Comparison of ENCODE assay signal across 24 mouse cellular contexts in genomic region chr12:43265016-43265415, GRCm38 (mm10).
DNase-seq lines count a peak whose midpoint lies in the region; ATAC-seq and TF ChIP-seq lines count a peak whose summit lies in the region.
"Had no signal": no experiment of that assay in that cellular context is flagged by ENCODE, and none has a peak within 500 bp of the region (broad histone marks: within the 10 kb centered on the region; RNA-seq: fewer than 3 reads in every experiment).

No protein-coding gene starts in this region.

- H3K9me3 ChIP-seq in embryonic facial prominence, embryonic 14.5 days (ENCODE audit: control insufficient read depth, low read length): no peaks in the 10 kb centered on the region
- H3K9me3 ChIP-seq in embryonic facial prominence, embryonic 10.5 days: no peaks in the 10 kb centered on the region
- no peaks in the 10 kb centered on the region for H3K9me3 ChIP-seq in midbrain, embryonic 12.5 days
- no peaks in the 10 kb centered on the region for H3K9me3 ChIP-seq in midbrain, embryonic 10.5 days (replicated peaks)
- H3K9me3 ChIP-seq in heart, embryonic 12.5 days (replicated peaks): no peaks in the 10 kb centered on the region
- H3K9me3 ChIP-seq: embryonic facial prominence, embryonic 13.5 days; forebrain, embryonic 10.5 days; forebrain, embryonic 13.5 days; heart, embryonic 10.5 days; hindbrain, embryonic 12.5 days had no signal

- ATAC-seq in embryonic facial prominence, embryonic 14.5 days (ENCODE audit: low read depth): peak; percentile 65; the same call in 1 of the 2 replicates
- peak; percentile 60; the same call in 1 of the 2 replicates for ATAC-seq in midbrain, embryonic 12.5 days (ENCODE audit: low FRiP score, low read depth)
- ATAC-seq in heart, embryonic 12.5 days (ENCODE audit: insufficient number of reproducible peaks, low FRiP score): no peak
- ATAC-seq: activated CD4-positive, CD25-positive, alpha-beta regulatory T cell, adult 4 months; forebrain, embryonic 13.5 days; forebrain, embryonic 16.5 days; hindbrain, embryonic 16.5 days had no signal

- no peak overlapping the region for H3K4me2 ChIP-seq in embryonic facial prominence, embryonic 14.5 days (ENCODE audit: low read depth, low read length)
- no peak overlapping the region for H3K4me2 ChIP-seq in midbrain, embryonic 12.5 days (replicated peaks)
- no peak overlapping the region for H3K4me2 ChIP-seq in heart, embryonic 12.5 days
- H3K4me2 ChIP-seq: embryonic facial prominence, embryonic 13.5 days; forebrain, embryonic 13.5 days; hindbrain, embryonic 12.5 days had no signal

- no peak overlapping the region for H3K27ac ChIP-seq in embryonic facial prominence, embryonic 14.5 days (replicated peaks; ENCODE audit: low read depth, low read length)
- H3K27ac ChIP-seq in embryonic facial prominence, embryonic 10.5 days (replicated peaks): no peak overlapping the region
- H3K27ac ChIP-seq in midbrain, embryonic 12.5 days (replicated peaks): no peak overlapping the region
- no peak overlapping the region for H3K27ac ChIP-seq in midbrain, embryonic 10.5 days (replicated peaks)
- H3K27ac ChIP-seq in heart, embryonic 12.5 days (ENCODE audit: poor library complexity, severe bottlenecking): no peak overlapping the region
- H3K27ac ChIP-seq: embryonic facial prominence, embryonic 13.5 days; forebrain, embryonic 10.5 days; forebrain, embryonic 13.5 days; heart, adult 2 months; heart, embryonic 10.5 days; hindbrain, embryonic 12.5 days had no signal

- H3K36me3 ChIP-seq in embryonic facial prominence, embryonic 14.5 days (ENCODE audit: control insufficient read depth, insufficient read depth, low read length): no peaks in the 10 kb centered on the region
- H3K36me3 ChIP-seq in embryonic facial prominence, embryonic 10.5 days (replicated peaks): no peaks in the 10 kb centered on the region
- no peaks in the 10 kb centered on the region for H3K36me3 ChIP-seq in midbrain, embryonic 12.5 days
- H3K36me3 ChIP-seq in midbrain, embryonic 10.5 days: no peaks in the 10 kb centered on the region
- H3K36me3 ChIP-seq in heart, embryonic 12.5 days: no peaks in the 10 kb centered on the region
- H3K36me3 ChIP-seq: embryonic facial prominence, embryonic 13.5 days; forebrain, embryonic 10.5 days; heart, embryonic 10.5 days; hindbrain, embryonic 12.5 days had no signal

- peak; percentile 3 for DNase-seq in embryonic facial prominence, embryonic 14.5 days (ENCODE audit: low spot score)
- DNase-seq in embryonic facial prominence, embryonic 10.5 days (ENCODE audit: low spot score): no peak
- no peak for DNase-seq in midbrain, embryonic 10.5 days (ENCODE audit: low spot score)
- peak; percentile 24 for DNase-seq in brain, embryonic 14.5 days (ENCODE audit: low read depth)
- DNase-seq in retina, postnatal 7 days (ENCODE audit: low read depth, low spot score): peak; percentile 17
- DNase-seq: adrenal gland, adult 8-10 months; adrenal gland, postnatal 36 days; cerebellum, adult 11 months; cerebellum, adult 2 months; cerebellum, adult 9-11 months; cerebellum, postnatal 25 days; gastrocnemius, postnatal 10 days; gastrocnemius, postnatal 36 days; heart, adult 2 months had no signal

- H3K9ac ChIP-seq in embryonic facial prominence, embryonic 14.5 days (ENCODE audit: low read depth, low read length): no peak overlapping the region
- no peak overlapping the region for H3K9ac ChIP-seq in midbrain, embryonic 12.5 days (replicated peaks)
- no peak overlapping the region for H3K9ac ChIP-seq in heart, embryonic 12.5 days
- H3K9ac ChIP-seq: embryonic facial prominence, embryonic 13.5 days; forebrain, embryonic 13.5 days; hindbrain, embryonic 12.5 days had no signal

- no peaks in the 10 kb centered on the region for H3K27me3 ChIP-seq in embryonic facial prominence, embryonic 14.5 days (replicated peaks; ENCODE audit: control insufficient read depth, insufficient read depth, low read length)
- H3K27me3 ChIP-seq in embryonic facial prominence, embryonic 10.5 days (replicated peaks; ENCODE audit: low read depth, poor library complexity, severe bottlenecking): no peaks in the 10 kb centered on the region
- H3K27me3 ChIP-seq in midbrain, embryonic 12.5 days: no peaks in the 10 kb centered on the region
- peaks cover 6% of the 10 kb centered on the region; the same call in 1 of the 2 replicates for H3K27me3 ChIP-seq in midbrain, embryonic 10.5 days (ENCODE audit: low read depth, poor library complexity, severe bottlenecking)
- no peaks in the 10 kb centered on the region for H3K27me3 ChIP-seq in heart, embryonic 12.5 days (replicated peaks)
- H3K27me3 ChIP-seq: embryonic facial prominence, embryonic 13.5 days; forebrain, embryonic 13.5 days; hindbrain, embryonic 12.5 days had no signal

- WGBS in embryonic facial prominence, embryonic 14.5 days: 74% methylated on average over 1 of the region's 1 CpGs
- WGBS in embryonic facial prominence, embryonic 10.5 days: 61% methylated on average over 1 of the region's 1 CpGs
- WGBS in midbrain, embryonic 12.5 days: 31% methylated on average over 1 of the region's 1 CpGs
- 46% methylated on average over 1 of the region's 1 CpGs for WGBS in midbrain, embryonic 10.5 days
- WGBS in heart, embryonic 12.5 days: 61% methylated on average over 1 of the region's 1 CpGs

- TF ChIP-seq POLR2A in brain, embryonic 14.5 days (IDR thresholded peaks at IDR 0.05; ENCODE audit: borderline replicate concordance, extremely low read depth, insufficient read depth, insufficient read length, poor library complexity, severe bottlenecking): no peak

- H3K4me3 ChIP-seq in embryonic facial prominence, embryonic 14.5 days (ENCODE audit: low read depth, low read length): no peak overlapping the region
- no peak overlapping the region for H3K4me3 ChIP-seq in embryonic facial prominence, embryonic 10.5 days
- H3K4me3 ChIP-seq in midbrain, embryonic 12.5 days: no peak overlapping the region
- no peak overlapping the region for H3K4me3 ChIP-seq in midbrain, embryonic 10.5 days
- no peak overlapping the region for H3K4me3 ChIP-seq in heart, embryonic 12.5 days
- H3K4me3 ChIP-seq: embryonic facial prominence, embryonic 13.5 days; forebrain, embryonic 10.5 days; forebrain, embryonic 13.5 days; heart, adult 2 months; heart, embryonic 10.5 days; hindbrain, embryonic 12.5 days had no signal

- TF ChIP-seq CTCF in brain, embryonic 14.5 days (IDR thresholded peaks at IDR 0.05; ENCODE audit: borderline replicate concordance, extremely low read depth, insufficient read depth, insufficient read length): no peak

- H3K4me1 ChIP-seq in embryonic facial prominence, embryonic 14.5 days (ENCODE audit: control insufficient read depth, insufficient read depth, low read length): no peaks in the 10 kb centered on the region
- H3K4me1 ChIP-seq in embryonic facial prominence, embryonic 10.5 days: no peaks in the 10 kb centered on the region
- 0 out of 2 replicates have a peak, but pooled peaks cover 3% of the 10 kb centered on the region for H3K4me1 ChIP-seq in midbrain, embryonic 12.5 days
- H3K4me1 ChIP-seq in midbrain, embryonic 10.5 days: peaks cover 11% of the 10 kb centered on the region
- H3K4me1 ChIP-seq in heart, embryonic 12.5 days (replicated peaks): no peaks in the 10 kb centered on the region
- H3K4me1 ChIP-seq: embryonic facial prominence, embryonic 13.5 days; forebrain, embryonic 10.5 days; forebrain, embryonic 13.5 days; heart, embryonic 10.5 days; hindbrain, embryonic 12.5 days had no signal

Comparison
In these comparisons a context has a peak if more than half of its experiments do, and no peak if none do; other contexts are left out.
1. DNase-seq: peak in embryonic facial prominence, embryonic 14.5 days (single experiment), brain, embryonic 14.5 days (single experiment) and retina, postnatal 7 days (single experiment); none in embryonic facial prominence, embryonic 10.5 days (single experiment) and midbrain, embryonic 10.5 days (single experiment).